Mouse (Mus musculus) kidney, embryonic 16.5 days (tissue): ENCODE results near the gene Cdhr5. TPM values are rescaled to one million over a fixed set of nuclear protein-coding genes. Genes with fewer than 3 reads are reported as not detected.
A peak's percentile ranks its signal among the peaks of the same experiment; 100 is the strongest.

Source experiments
- microRNA counts: library from miRNA; unstranded; fragments of <30 nt; microRNA quantifications from one replicate; lab custom pipeline; 2016
- microRNA-seq: library from miRNA; unstranded; fragments of <30 nt; microRNA quantifications from one replicate; pipeline ENCODE4, GENCODE M21; 2016
- polyA plus RNA-seq: library from polyadenylated mRNA; unstranded; fragments of >200 nt; fragmentation: Nextera tagmentation; extraction: Ambion mirVana; gene quantifications from 2 replicates; pipeline ENCODE4 v1.2.1, GENCODE M21; 2015

The Cdhr5 gene
- polyA plus RNA-seq, 1 experiment from 2014 or later: 16.3 TPM

MicroRNA genes within 50 kb of the gene (microRNA counts, 519-probe panel; counts per million panel counts)
- microRNA mmu-miR-210 (lab: Ali Mortazavi, UCI): 3,581 counts per million, percentile 82 among the panel's probes with 10 or more counts

Small RNAs within 50 kb of the gene (microRNA-seq; reads per million reads assigned to microRNA genes)
- 343 reads per million, percentile 71 among the genes with 10 or more reads in this experiment for gene Mir210

Other genes starting within 250 kb of the Cdhr5 start
- gene Gm17387, start 247.7 kb downstream of the Cdhr5 start, polyA plus RNA-seq: not detected in 2 replicates
- 13.2 and 13.9 TPM in 2 replicates for gene B4galnt4, start 215.7 kb downstream of the Cdhr5 start, polyA plus RNA-seq
- 9.2 and 10.5 TPM in 2 replicates for gene Pkp3, start 198.6 kb downstream of the Cdhr5 start, polyA plus RNA-seq
- 37.7 and 45.2 TPM in 2 replicates for gene Sigirr, start 176.2 kb downstream of the Cdhr5 start, polyA plus RNA-seq
- gene Ano9, start 159.0 kb downstream of the Cdhr5 start, polyA plus RNA-seq: 8.0 and 8.6 TPM in 2 replicates
- gene Ptdss2, start 154.4 kb downstream of the Cdhr5 start, polyA plus RNA-seq: 85.5 and 86.7 TPM in 2 replicates
- gene Rnh1, start 103.9 kb downstream of the Cdhr5 start, polyA plus RNA-seq: 141 and 155 TPM in 2 replicates
- gene Hras, start 82.8 kb downstream of the Cdhr5 start, polyA plus RNA-seq: 40.3 and 78.3 TPM in 2 replicates
- 13.5 and 15.1 TPM in 2 replicates for gene Lrrc56, start 82.6 kb downstream of the Cdhr5 start, polyA plus RNA-seq
- gene Lmntd2, start 62.7 kb downstream of the Cdhr5 start, polyA plus RNA-seq: 3.9 and 4.4 TPM in 2 replicates
- gene Rassf7, start 60.9 kb downstream of the Cdhr5 start, polyA plus RNA-seq: 76.3 and 78.3 TPM in 2 replicates
- gene Phrf1, start 48.0 kb downstream of the Cdhr5 start, polyA plus RNA-seq: 81.2 and 93.0 TPM in 2 replicates
- 3.2 and 6.0 TPM in 2 replicates for gene Irf7, start 10.3 kb downstream of the Cdhr5 start, polyA plus RNA-seq
- 45.2 and 47.1 TPM in 2 replicates for gene Sct, start 2.3 kb upstream of the Cdhr5 start, polyA plus RNA-seq
- gene Drd4, start 15.2 kb upstream of the Cdhr5 start, polyA plus RNA-seq: 1.3 and 1.5 TPM in 2 replicates
- 77.4 and 87.5 TPM in 2 replicates for gene Deaf1, start 50.9 kb upstream of the Cdhr5 start, polyA plus RNA-seq
- gene Tmem80, start 51.0 kb upstream of the Cdhr5 start, polyA plus RNA-seq: 49.3 and 59.8 TPM in 2 replicates
- gene Eps8l2, start 62.1 kb upstream of the Cdhr5 start, polyA plus RNA-seq: 59.4 and 62.9 TPM in 2 replicates
- gene Taldo1, start 115.4 kb upstream of the Cdhr5 start, polyA plus RNA-seq: 371 and 374 TPM in 2 replicates
- 63.7 and 65.3 TPM in 2 replicates for gene Gatd1, start 137.3 kb upstream of the Cdhr5 start, polyA plus RNA-seq
- 3.0 TPM in 2 replicates for gene Cend1, start 152.7 kb upstream of the Cdhr5 start, polyA plus RNA-seq
- gene Slc25a22, start 161.1 kb upstream of the Cdhr5 start, polyA plus RNA-seq: 33.2 and 39.9 TPM in 2 replicates
- 11.4 and 12.6 TPM in 2 replicates for gene Pidd1, start 167.2 kb upstream of the Cdhr5 start, polyA plus RNA-seq
- gene Rplp2, start 170.6 kb upstream of the Cdhr5 start, polyA plus RNA-seq: 1,055 and 1,146 TPM in 2 replicates
- 47.0 and 51.5 TPM in 2 replicates for gene Pnpla2, start 178.4 kb upstream of the Cdhr5 start, polyA plus RNA-seq
- 23.7 and 24.1 TPM in 2 replicates for gene Cracr2b, start 184.3 kb upstream of the Cdhr5 start, polyA plus RNA-seq
- gene Cd151, start 190.6 kb upstream of the Cdhr5 start, polyA plus RNA-seq: 48.4 and 54.3 TPM in 2 replicates
- gene Polr2l, start 198.3 kb upstream of the Cdhr5 start, polyA plus RNA-seq: 68.8 and 73.2 TPM in 2 replicates
- 105 and 110 TPM in 2 replicates for gene Tspan4, start 198.5 kb upstream of the Cdhr5 start, polyA plus RNA-seq